Mouse (Mus musculus): ENCODE data around the gene Ptgdr2.

DNA sequence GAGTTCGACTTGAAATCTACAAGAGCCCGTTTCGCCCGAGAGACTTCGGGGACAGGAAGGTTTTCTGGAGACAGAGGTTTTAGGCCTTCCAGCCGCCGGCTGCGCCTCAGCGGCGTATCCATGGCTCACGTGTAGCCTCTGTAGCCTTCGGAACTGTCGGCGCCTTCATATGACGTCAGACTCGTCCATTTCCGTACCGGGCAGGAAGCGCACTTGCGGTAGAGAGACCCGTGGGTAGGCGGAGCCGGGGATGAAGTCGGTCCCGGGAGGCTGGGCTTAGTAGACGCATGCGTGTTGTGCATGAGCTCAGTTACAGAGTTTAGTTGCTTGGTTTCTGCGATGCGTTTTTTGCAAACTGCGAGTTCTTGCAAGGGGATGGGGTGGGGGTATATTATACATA is 12.2 kb downstream of the Ptgdr2 start, which contains the start of gene Ccdc86:
- TF ChIP-seq CTCF (IDR thresholded peaks at IDR 0.05; ENCODE audit: extremely low read depth, insufficient read depth, low read length) (no peak), POLR2A (IDR thresholded peaks at IDR 0.05; ENCODE audit: extremely low read depth, insufficient read depth, low read length) (peak; percentile 74; the same call in 1 of the 2 replicates)

Data from cortical plate, adult 2 months (tissue).